Mouse (Mus musculus) cerebellum, adult 2 months (tissue): Measurements from ENCODE around the gene Galk1. TPM values are rescaled to one million over a fixed set of nuclear protein-coding genes. Genes with fewer than 3 reads are reported as not detected.
"Not testable (repeated sequence)": the region's sequence is repeated elsewhere in the genome, so short reads cannot be mapped to it uniquely, and the experiment has no call there.

Source experiments
- DNase-seq, 2 experiments: peaks; one replicate each; pipeline ENCODE4 v3.0.0; 2021
- H3K27ac ChIP-seq: fragments of 200-500 bp; 2 replicates; pipeline ENCODE4 v1.5.1; 2012; ENCODE audit warnings: low read length, control low read depth, inconsistent platforms; ENCODE audit not compliant: insufficient read depth
- H3K27me3 ChIP-seq: fragments of 200-500 bp; 2 replicates; pipeline ENCODE4 v1.6.1; 2012; ENCODE audit warnings: inconsistent platforms, mild to moderate bottlenecking, low read length, moderate library complexity; ENCODE audit not compliant: control insufficient read depth, insufficient read depth
- H3K4me1 ChIP-seq: fragments of 200-500 bp; 2 replicates; pipeline ENCODE4 v1.6.1; 2011; ENCODE audit warnings: low read length; ENCODE audit not compliant: control insufficient read depth, insufficient read depth
- H3K4me3 ChIP-seq: fragments of 200-500 bp; replicated peaks from 2 replicates; pipeline ENCODE3; 2011; ENCODE audit warnings: mild to moderate bottlenecking, low read depth, low read length, control low read depth; ENCODE audit not compliant: insufficient read depth
- CTCF ChIP-seq: fragments of 200-500 bp; IDR thresholded peaks from 2 replicates; pipeline ENCODE4 v1.5.1; 2011; ENCODE audit warnings: low read depth, mild to moderate bottlenecking, control low read depth, low read length, moderate library complexity, borderline replicate concordance; ENCODE audit not compliant: insufficient read depth
- POLR2A ChIP-seq: fragments of 200-500 bp; IDR thresholded peaks from 2 replicates; pipeline ENCODE4 v1.6.1; 2011; ENCODE audit warnings: low read length, control low read depth, borderline replicate concordance; ENCODE audit not compliant: insufficient read depth
- WGBS: fragments of 180-500 bp; shearing (Covaris S2); methylation state at CpG from one replicate; pipeline ENCODE4 v1.1.7; 2018; 5-methylcytosine and 5-hydroxymethylcytosine counted together
- polyA plus RNA-seq: library from polyadenylated mRNA; depleted of rRNA; stranded (reverse); fragments of >200 nt; gene quantifications from 2 replicates; pipeline ENCODE4 v1.2.3, GENCODE M21; 2012

Galk1 gene
- polyA plus RNA-seq, 1 experiment: 14.8 TPM

DNA sequence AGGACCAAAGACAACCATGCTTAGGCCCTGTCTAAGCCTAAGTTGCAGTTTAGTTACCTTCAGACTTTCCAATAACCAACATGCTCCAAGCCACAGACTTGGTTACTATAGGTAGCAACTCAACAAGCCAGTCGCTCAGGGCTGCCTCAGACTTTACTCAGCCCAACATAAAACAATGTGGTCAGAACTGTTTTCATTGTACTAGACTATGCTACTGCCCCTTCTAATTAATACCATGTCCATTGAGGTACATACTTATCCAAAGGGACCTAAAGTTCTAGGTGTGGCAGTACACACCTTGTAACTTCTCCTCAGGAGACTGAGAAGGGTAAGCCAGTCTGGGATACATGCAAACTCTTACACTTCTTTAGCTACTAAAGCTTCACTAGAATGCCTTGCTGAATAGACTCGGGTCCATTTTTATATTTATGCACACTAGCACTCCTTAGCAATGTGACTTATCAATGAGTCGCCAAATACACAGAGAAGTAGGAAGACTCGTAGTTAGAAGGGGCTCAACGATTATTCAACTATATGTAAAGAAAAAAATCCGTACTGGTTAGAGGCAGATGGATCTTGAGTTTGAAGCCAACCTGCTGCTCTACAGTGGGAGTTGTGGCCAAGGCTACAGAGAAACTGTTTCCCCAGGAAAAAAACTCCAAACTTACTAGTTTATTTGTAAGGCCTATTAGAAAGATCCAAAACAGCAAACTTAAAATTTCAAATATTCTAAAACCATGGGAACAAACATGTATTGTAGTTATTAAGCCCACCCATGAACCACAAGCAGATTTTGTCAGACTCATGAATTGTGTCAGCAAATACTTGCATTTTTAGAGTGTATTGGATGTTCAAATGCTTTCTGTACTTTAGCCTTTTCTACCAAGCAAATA lies 9.1 kb upstream of the Galk1 start:
- Histone ChIP-seq H3K4me1 (peaks cover 9% of the 10 kb centered on the region), H3K27me3 (no peaks in the 10 kb centered on the region), H3K4me3 (peak overlapping the region; percentile 31), H3K27ac (no peak overlapping the region)
- no peak for TF ChIP-seq CTCF
- 0 out of 2 replicates have a peak, but pooled peaks have one; percentile 11 for TF ChIP-seq POLR2A
- DNase-seq: no peak
- WGBS: 24% methylated on average over 6 of the region's 6 CpGs

DNA sequence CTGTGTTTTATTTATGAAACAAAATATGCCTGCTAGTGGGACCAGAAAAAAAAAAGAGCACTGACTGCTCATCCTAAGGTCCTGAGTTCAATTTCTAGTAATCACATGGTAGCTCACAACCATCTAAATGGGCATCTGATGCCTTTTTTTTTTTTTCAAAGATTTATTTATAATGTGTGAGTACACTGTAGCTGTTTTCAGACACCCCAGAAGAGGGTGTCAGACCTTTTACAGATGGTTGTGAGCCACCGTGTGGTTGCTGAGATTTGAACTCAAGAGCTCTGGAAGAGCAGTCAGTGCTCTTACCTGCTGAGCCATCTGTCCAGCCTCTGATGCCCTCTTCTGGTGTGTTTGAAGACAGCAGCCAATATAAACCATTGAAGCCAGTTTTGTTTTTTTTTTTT lies 8.0 kb upstream of the Galk1 start:
- 6% methylated on average over 1 of the region's 1 CpGs for WGBS
- no peak overlapping the region for H3K4me3 ChIP-seq
- DNase-seq: no peak
- H3K27ac ChIP-seq: no peak overlapping the region
- no peaks in the 10 kb centered on the region for H3K27me3 ChIP-seq
- peaks cover 9% of the 10 kb centered on the region for H3K4me1 ChIP-seq
- TF ChIP-seq CTCF: peak; percentile 32
- no peak for TF ChIP-seq POLR2A

DNA sequence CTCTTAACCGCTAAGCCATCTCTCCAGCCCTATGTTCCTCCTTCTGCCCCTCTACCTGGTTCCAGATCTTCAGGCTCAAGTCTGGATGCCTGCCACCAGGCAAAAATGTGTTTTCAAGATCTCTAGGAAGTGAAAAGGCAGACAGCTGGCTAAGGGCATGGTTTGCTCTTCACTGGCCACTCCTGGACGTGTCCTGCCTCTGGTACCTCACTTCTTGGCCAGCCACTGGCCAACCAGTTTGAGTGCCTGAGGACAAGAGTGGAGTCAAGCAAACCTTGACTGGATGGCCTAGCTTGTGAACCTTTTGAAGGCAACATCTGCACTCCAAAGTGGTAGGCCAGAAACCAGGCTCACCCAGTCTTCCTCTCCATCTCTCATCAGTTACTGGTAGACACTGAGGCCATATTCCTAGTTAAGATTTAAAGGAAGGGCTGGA lies 7.5 kb upstream of the Galk1 start:
- Histone ChIP-seq H3K4me1 (peaks cover 12% of the 10 kb centered on the region), H3K27me3 (no peaks in the 10 kb centered on the region), H3K4me3 (no peak overlapping the region), H3K27ac (no peak overlapping the region)
- no peak for DNase-seq
- TF ChIP-seq POLR2A: no peak
- TF ChIP-seq CTCF: no peak
- 45% methylated on average over 2 of the region's 2 CpGs for WGBS

DNA sequence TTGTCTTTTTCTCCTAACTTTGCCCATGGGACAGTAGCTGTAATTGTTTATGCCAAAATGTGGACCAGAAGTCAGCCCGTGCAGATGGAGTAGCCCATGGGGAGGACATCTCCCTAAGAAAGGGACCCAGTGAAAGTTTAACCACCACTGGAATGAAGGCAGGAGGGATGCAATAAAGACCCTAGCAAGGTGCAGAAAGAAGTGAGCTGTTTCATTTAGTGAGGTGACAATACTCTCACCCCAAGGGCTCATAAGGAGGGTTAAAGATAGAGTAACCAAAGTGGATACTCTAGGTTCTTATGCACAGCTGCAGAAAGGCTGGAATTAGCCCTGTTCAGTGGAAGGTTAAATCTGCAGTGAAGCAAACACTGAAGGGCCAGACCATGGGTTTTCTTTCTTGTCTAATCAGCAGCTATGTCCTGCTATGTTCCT lies 6.9 kb upstream of the Galk1 start:
- WGBS: 67% methylated on average over 1 of the region's 1 CpGs
- Histone ChIP-seq H3K27me3 (no peaks in the 10 kb centered on the region), H3K4me1 (peaks cover 12% of the 10 kb centered on the region), H3K4me3 (no peak overlapping the region), H3K27ac (no peak overlapping the region)
- TF ChIP-seq POLR2A (no peak), CTCF (no peak)
- DNase-seq: no peak

DNA sequence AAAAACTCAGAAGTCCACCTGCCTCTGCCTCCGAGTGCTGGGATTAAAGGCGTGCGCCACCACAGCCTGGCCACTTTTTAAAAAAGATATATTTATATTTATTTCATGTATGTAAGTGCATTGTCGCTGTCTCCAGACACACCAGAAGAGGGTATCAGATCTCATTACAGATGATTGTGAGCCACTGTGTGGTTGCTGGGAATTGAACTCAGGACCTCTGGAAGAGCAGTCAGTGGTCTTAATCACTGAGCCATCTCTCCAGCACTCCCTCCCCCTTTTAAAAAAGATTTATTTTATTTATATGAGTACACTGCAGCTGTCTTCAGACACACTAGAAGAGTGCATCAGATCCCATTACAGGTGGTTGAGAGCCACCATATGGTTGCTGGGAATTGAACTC lies 6.3 kb upstream of the Galk1 start:
- WGBS: 95% methylated on average over 4 of the region's 4 CpGs
- not testable (repeated sequence) for H3K27ac ChIP-seq, DNase-seq, H3K27me3 ChIP-seq, H3K4me3 ChIP-seq
- H3K4me1 ChIP-seq: peaks cover 12% of the 10 kb centered on the region

DNA sequence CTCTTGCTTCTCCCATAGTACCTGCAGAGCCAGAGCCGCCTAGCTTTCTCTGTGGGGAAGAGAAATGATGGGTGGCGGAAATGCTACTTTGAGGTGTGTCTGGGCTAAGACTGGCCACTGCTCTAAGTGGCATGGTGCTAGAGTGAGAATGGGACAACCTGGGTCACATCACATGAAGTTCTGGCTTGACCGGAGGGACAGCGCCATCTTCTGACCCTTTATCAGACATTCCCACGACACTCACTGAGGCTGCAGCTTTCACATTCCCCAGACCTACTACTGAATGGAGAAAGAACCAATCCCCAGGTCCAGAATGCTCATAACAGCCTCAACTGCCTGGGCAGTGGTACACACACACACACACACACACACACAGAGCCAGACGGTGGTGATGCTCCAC lies 5.6 kb upstream of the Galk1 start:
- 32% methylated on average over 6 of the region's 6 CpGs for WGBS
- Histone ChIP-seq H3K4me3 (no peak overlapping the region), H3K4me1 (peaks cover 12% of the 10 kb centered on the region), H3K27me3 (no peaks in the 10 kb centered on the region), H3K27ac (no peak overlapping the region)
- TF ChIP-seq CTCF (peak; percentile 82), POLR2A (no peak)
- DNase-seq: peak; percentile 68 to 73

DNA sequence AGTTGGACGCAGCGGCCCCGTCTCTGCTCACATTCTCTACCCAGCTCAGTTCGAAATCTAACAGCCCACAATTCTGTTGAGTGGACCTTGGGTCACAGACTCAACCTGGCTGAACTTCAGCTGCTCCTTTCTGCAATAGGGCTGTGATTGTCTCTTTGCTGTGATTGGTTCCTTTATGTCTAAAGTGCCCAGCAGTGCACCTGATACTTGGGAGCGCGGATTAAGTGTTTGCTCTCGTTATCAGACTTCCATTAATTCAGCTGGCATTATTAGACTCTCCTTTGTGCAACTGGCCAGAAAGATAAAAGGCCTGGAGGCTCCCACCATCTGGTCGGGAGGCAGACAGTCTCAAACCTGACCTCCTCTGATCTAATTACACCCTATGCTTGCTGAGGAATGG lies 2.3 kb upstream of the Galk1 start:
- Histone ChIP-seq H3K27me3 (no peaks in the 10 kb centered on the region), H3K4me1 (peaks cover 21% of the 10 kb centered on the region), H3K4me3 (no peak overlapping the region), H3K27ac (no peak overlapping the region)
- no peak for DNase-seq
- WGBS: 63% methylated on average over 8 of the region's 8 CpGs
- no peak for TF ChIP-seq CTCF
- TF ChIP-seq POLR2A: no peak

DNA sequence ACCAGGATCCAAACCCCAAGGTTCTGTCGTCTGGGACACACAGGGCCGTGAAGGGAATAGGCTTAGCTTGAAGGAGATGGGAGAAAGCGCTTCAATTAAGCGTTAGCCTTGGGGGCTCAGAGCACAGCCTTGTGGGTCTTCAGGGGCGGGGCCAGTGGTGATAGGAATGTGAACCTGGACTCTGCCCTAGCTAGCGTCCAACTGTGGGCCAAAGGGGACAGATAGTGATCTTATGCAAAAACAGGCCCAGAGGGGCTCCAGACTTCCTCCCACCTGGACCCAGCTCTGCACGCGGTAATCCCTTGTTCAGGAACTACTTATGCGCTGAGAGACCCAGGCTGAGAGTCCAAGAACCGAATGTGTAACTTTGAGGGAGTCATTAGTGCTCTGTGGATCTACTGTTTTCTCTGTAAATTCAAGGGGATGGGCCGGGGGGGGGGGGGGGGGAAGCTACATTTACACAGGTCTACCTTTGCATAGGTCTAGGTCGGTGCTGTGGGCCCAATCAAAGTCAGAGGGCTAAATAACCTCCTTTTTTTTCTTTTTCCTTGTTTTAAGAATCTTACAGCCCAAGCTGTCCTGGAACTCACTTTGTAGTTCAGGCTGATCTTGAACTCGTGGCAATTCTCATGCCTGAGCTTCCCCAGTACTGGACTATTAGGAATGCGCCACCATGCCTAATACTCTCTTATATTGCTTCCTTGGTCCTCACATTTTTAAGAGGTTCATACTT lies 824 bp downstream of the Galk1 start:
- 80% methylated on average over 14 of the region's 14 CpGs for WGBS
- DNase-seq: no peak
- TF ChIP-seq CTCF (no peak), POLR2A (no peak)
- Histone ChIP-seq H3K27me3 (no peaks in the 10 kb centered on the region), H3K4me3 (no peak overlapping the region), H3K27ac (no peak overlapping the region), H3K4me1 (peaks cover 37% of the 10 kb centered on the region)
